Mouse (Mus musculus) layer of hippocampus, postnatal 14 days (tissue): ENCODE results near the gene Olfr893. TPM values are rescaled to one million over a fixed set of nuclear protein-coding genes. Genes with fewer than 3 reads are reported as not detected.
"Not testable (repeated sequence)": the region's sequence is repeated elsewhere in the genome, so short reads cannot be mapped to it uniquely, and the experiment has no call there.

Experiments
- DNase-seq, 2 experiments: peaks; one replicate each; pipeline ENCODE4 v3.0.0; 2021 to 2022; ENCODE audit warnings: low spot score in 2 of 2, mixed read lengths in 1 of 2
- long read RNA-seq, 2 experiments: library from polyadenylated mRNA; stranded (forward); transcript quantifications; one replicate each; pipeline ENCODE4 v2.0.0; 2021
- total RNA-seq, 2 experiments: library from RNA; stranded (reverse); gene quantifications; 2 replicates each; pipeline ENCODE4 v1.2.3; 2021

Olfr893 gene
- total RNA-seq = not detected
- long read RNA-seq, experiment 1 = 0 reads
- long read RNA-seq, experiment 2 = 0 reads

DNA sequence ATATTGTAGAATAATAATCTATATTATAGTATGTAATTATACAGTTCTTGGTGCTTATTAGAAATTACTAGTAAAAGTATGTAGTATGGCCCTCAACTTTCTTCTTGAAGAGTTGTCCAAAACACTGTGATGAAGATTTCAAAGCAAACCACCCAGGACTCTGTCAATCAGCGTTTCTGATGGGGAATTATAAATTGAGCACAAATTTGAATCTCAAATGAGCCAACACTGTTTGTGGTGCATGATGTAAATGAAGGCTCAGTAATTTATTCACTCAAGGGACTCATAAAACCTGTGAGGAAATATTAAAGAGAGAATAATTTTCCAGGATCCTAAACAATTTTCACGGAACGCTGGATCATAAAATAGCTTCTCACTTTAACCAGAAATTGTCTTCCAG, at the start of gene Olfr893:
Gene Olfr893, plus strand, starts transcription at position 301 of the 400 bp plus-strand sequence.
- DNase-seq = no peak

DNA sequence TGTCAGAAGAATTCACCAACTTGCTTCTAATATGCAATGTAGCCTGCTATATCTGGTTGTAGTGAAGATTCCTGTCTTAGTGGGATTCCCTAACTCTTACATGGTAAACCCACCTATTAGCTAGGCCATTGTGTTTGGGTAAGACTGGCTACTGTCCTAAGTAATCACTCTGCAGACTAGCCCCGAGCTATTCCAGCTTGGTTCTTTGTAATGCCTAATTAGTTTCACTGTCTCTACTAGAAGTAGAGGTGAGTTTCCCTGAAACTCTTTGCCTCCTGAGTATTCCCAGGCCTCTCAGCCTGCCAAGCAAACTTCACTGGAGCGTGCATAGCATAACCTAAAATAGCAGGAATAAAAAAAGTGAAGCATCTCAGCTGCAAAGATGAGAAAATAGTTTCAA, 39.8 kb upstream of the Olfr893 start:
- DNase-seq = not testable (repeated sequence)

DNA sequence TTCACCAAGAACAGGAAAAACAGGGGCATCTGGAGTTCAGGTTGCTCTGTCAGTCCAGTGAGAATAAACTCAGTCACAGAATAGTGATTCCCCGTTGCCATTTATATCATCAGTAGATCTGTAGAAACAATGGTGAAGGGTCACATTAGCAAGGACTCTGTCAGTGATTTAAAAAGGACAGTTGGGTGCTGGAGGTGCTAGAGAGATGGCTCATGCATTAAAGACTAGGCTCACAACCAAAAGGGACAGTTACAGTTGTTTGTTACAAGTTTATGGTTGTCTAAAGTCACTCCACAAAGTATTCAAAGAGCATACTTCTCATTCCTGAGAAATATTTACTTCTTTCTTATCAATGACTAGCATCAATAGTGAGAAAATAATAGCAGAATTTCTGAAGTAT, 27.4 kb upstream of the Olfr893 start, which contains the start of gene Olfr891:
Gene Olfr891, minus strand, starts transcription at position 101 of the 400 bp plus-strand sequence.
- DNase-seq = no peak

DNA sequence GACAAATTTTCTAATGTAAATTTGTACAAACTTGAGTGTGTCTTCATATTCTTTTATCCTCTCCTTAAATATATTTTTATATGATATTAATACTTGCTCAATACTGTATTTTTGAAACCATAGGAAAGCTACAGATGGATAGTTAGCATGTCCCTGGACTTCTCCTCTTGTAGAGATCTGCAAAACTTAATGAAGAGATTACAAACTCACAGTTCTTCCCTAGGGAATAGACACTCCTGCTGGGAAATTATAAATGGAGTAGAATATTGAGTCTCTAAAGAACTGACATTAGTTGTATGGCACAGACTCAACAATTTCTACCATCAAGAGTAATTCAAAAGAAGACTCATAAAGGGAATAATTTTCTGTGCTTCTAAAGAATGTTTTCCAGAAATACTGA, 9.6 kb downstream of the Olfr893 start, which contains the start of gene Olfr894:
Gene Olfr894, plus strand, starts transcription at position 301 of the 400 bp plus-strand sequence.
- DNase-seq = no peak

DNA sequence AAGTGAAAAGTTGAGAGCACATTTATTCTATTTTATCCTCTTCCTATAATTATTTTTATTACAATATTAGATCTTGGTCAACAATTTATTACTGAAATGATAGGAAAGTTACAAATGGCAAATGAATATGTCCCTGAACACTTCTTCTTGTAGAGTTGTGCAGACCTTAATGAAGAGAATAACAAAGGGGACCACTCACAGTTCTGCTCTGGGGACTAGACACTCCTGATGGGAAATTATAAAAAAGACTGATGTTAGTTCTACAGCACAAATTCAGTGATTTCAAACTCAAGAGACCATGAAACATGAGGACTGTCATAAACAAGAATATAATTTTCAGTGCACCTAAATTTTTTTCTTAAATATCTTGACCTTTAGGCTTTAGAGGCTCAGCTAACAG, 44.3 kb downstream of the Olfr893 start, which contains the start of gene Olfr143:
Gene Olfr143, plus strand, starts transcription at position 301 of the 400 bp plus-strand sequence.
- no peak for DNase-seq

Other genes with a start within 250 kb of the Olfr893 start
- gene Olfr881, start 216.5 kb upstream of the Olfr893 start, total RNA-seq = not detected
- not detected for gene Olfr883, start 182.6 kb upstream of the Olfr893 start, total RNA-seq
- not detected for gene Olfr884, start 161.8 kb upstream of the Olfr893 start, total RNA-seq
- not detected for gene Olfr885, start 147.0 kb upstream of the Olfr893 start, total RNA-seq
- gene Olfr887, start 124.3 kb upstream of the Olfr893 start, total RNA-seq = not detected
- gene Olfr888, start 100.2 kb upstream of the Olfr893 start, total RNA-seq = not detected
- not detected for gene Olfr889, start 93.2 kb upstream of the Olfr893 start, total RNA-seq
- gene Olfr890, start 65.8 kb upstream of the Olfr893 start, total RNA-seq = not detected
- not detected for gene Olfr891, start 27.5 kb upstream of the Olfr893 start, total RNA-seq
- not detected for gene Olfr894, start 9.7 kb downstream of the Olfr893 start, total RNA-seq
- gene Olfr143, start 44.4 kb downstream of the Olfr893 start, total RNA-seq = not detected
- gene Olfr895, start 59.5 kb downstream of the Olfr893 start, total RNA-seq = not detected
- gene Olfr896-ps1, start 82.7 kb downstream of the Olfr893 start, total RNA-seq = not detected
- gene Olfr25, start 120.7 kb downstream of the Olfr893 start, total RNA-seq = not detected
- gene Olfr898, start 140.0 kb downstream of the Olfr893 start, total RNA-seq = not detected
- not detected for gene Olfr250, start 158.5 kb downstream of the Olfr893 start, total RNA-seq
- not detected for gene Olfr251, start 168.7 kb downstream of the Olfr893 start, total RNA-seq
- not detected for gene Olfr147, start 193.3 kb downstream of the Olfr893 start, total RNA-seq
- gene Olfr901, start 221.1 kb downstream of the Olfr893 start, total RNA-seq = not detected
- not detected for gene Olfr902, start 239.3 kb downstream of the Olfr893 start, total RNA-seq